Mouse (Mus musculus) olfactory bulb, adult 2 months (tissue): ENCODE results near the gene Tra2a.

ENCODE experiments used
- CTCF ChIP-seq: fragments of 200-500 bp; IDR thresholded peaks from 2 replicates; pipeline ENCODE4 v1.5.1; 2012; ENCODE audit warnings: low read depth, mild to moderate bottlenecking, low read length, moderate library complexity; ENCODE audit not compliant: insufficient read depth
- POLR2A ChIP-seq: fragments of 200-500 bp; IDR thresholded peaks from 2 replicates; pipeline ENCODE4 v1.6.1; 2012; ENCODE audit warnings: mild to moderate bottlenecking, low read depth, low read length, moderate library complexity; ENCODE audit not compliant: insufficient read depth

DNA sequence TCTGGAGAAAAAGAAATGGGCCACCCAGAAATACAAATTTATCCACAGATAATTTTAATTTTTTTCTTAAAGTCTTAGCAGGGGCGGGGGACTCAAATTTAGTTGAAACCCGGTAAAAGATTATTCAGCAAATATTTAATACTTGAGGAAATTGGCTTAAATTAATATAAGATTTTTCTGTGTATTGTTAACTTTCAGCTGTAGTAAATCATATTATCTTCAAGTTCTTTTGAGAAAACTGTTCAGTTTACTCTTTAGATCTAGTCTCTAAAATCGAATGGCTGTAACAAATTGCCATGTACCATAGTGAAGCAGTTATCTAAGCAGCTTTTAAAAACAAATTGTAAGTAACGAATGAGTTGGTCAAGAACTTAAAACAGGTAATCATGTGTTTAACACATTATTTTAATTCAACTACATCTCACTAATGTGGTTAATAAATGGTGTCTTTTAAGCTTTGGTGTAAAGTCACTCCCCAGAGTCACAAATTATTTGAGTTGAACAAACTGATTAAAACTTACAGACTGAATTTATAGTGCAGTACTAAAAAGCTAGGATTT, 44.8 kb downstream of the Tra2a start:
- no peak for TF ChIP-seq POLR2A
- TF ChIP-seq CTCF, result no peak
